Mouse (Mus musculus) megakaryocyte, embryonic 14.5 days (primary cell): Measurements from ENCODE around the gene Adam12. TPM values are rescaled to one million over a fixed set of nuclear protein-coding genes. Genes with fewer than 3 reads are reported as not detected.

Experiments
- H3K27me3 ChIP-seq: replicated peaks from 2 replicates; pipeline ENCODE3; 2012; ENCODE audit warnings: inconsistent platforms
- H3K36me3 ChIP-seq: replicated peaks from 2 replicates; pipeline ENCODE3; 2012; ENCODE audit warnings: low read length, inconsistent platforms, mixed read lengths
- H3K4me1 ChIP-seq: 2 replicates; pipeline ENCODE4 v1.6.1; 2012; ENCODE audit warnings: inconsistent platforms
- H3K4me3 ChIP-seq: replicated peaks from 2 replicates; pipeline ENCODE3; 2012; ENCODE audit warnings: moderate library complexity, mild to moderate bottlenecking, inconsistent platforms
- H3K9me3 ChIP-seq: 2 replicates; pipeline ENCODE4 v1.6.1; 2012; ENCODE audit warnings: inconsistent platforms
- FLI1 ChIP-seq: IDR thresholded peaks from 2 replicates; pipeline ENCODE4 v1.6.1; 2012; ENCODE audit warnings: low read length, inconsistent platforms, mixed read lengths
- GATA1 ChIP-seq: IDR thresholded peaks from 3 replicates; pipeline ENCODE4 v1.6.1; 2012; ENCODE audit warnings: mixed read lengths, low read length, inconsistent platforms, borderline replicate concordance
- polyA plus RNA-seq: library from polyadenylated mRNA; stranded (reverse); fragments of >175 nt; gene quantifications from 2 replicates; pipeline ENCODE4 v1.2.3, GENCODE M21; 2012; ENCODE audit warnings: low replicate concordance; ENCODE audit not compliant: insufficient read depth

Adam12 gene
- polyA plus RNA-seq, 1 experiment: not detected

GRCm38 (mm10) chr7:134027020-134027415 lies 204.9 kb downstream of the Adam12 start:
- H3K27me3 ChIP-seq: no peaks in the 10 kb centered on the region
- H3K4me1 ChIP-seq: no peaks in the 10 kb centered on the region
- H3K9me3 ChIP-seq: no peaks in the 10 kb centered on the region
- H3K4me3 ChIP-seq: no peak overlapping the region
- TF ChIP-seq FLI1 (no peak), GATA1 (no peak)
- no peaks in the 10 kb centered on the region for H3K36me3 ChIP-seq

- no peaks in the 10 kb centered on the region for H3K36me3 ChIP-seq
- no peaks in the 10 kb centered on the region for H3K27me3 ChIP-seq
- H3K4me1 ChIP-seq: no peaks in the 10 kb centered on the region
- no peak overlapping the region for H3K4me3 ChIP-seq
- TF ChIP-seq FLI1: no peak
- no peak for TF ChIP-seq GATA1
- H3K9me3 ChIP-seq: no peaks in the 10 kb centered on the region
Measured at GRCm38 (mm10) chr7:134026200-134027019, 205.5 kb downstream of the Adam12 start.

- no peaks in the 10 kb centered on the region for H3K9me3 ChIP-seq
- H3K4me1 ChIP-seq: no peaks in the 10 kb centered on the region
Measured at GRCm38 (mm10) chr7:134022157-134022885, 209.6 kb downstream of the Adam12 start.

GRCm38 (mm10) chr7:134015226-134015625 lies 216.7 kb downstream of the Adam12 start:
- no peak for TF ChIP-seq FLI1
- TF ChIP-seq GATA1: no peak
- Histone ChIP-seq H3K4me1 (no peaks in the 10 kb centered on the region), H3K27me3 (no peaks in the 10 kb centered on the region), H3K4me3 (no peak overlapping the region), H3K9me3 (no peaks in the 10 kb centered on the region), H3K36me3 (no peaks in the 10 kb centered on the region)

More at GRCm38 (mm10) chr7:134022157-134022885, 209.6 kb downstream of the Adam12 start:
- Histone ChIP-seq H3K4me3 (no peak overlapping the region), H3K27me3 (no peaks in the 10 kb centered on the region), H3K36me3 (no peaks in the 10 kb centered on the region)
- TF ChIP-seq GATA1 (no peak), FLI1 (no peak)

DNA sequence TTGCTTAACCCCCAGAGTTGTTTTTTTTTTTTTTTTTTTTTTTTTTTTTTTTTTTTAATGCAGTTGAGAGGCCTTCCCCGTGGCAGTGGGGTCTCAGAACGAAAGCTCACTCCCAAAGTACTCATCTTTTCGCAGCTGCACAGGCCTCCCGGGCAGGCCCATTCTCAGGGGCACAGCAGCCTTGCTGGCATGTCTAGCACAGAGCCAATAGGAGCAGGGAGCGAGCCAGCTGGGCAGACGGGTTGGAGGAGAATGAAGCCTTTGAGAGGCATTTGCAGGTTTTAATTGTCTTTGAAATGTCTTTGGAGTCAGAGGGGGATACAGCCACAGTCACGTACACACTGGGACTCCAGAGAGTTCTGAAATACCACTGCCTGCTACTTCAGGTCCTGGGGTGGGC lies 217.2 kb downstream of the Adam12 start:
- H3K9me3 ChIP-seq: no peaks in the 10 kb centered on the region
- H3K4me1 ChIP-seq: no peaks in the 10 kb centered on the region
- TF ChIP-seq FLI1 (no peak), GATA1 (no peak)
- H3K4me3 ChIP-seq: no peak overlapping the region
- H3K27me3 ChIP-seq: no peaks in the 10 kb centered on the region
- H3K36me3 ChIP-seq: no peaks in the 10 kb centered on the region

GRCm38 (mm10) chr7:134009157-134009556 lies 222.8 kb downstream of the Adam12 start:
- H3K4me3 ChIP-seq: no peak overlapping the region
- H3K9me3 ChIP-seq: peaks cover 5% of the 10 kb centered on the region
- H3K4me1 ChIP-seq: no peaks in the 10 kb centered on the region
- TF ChIP-seq GATA1 (no peak), FLI1 (no peak)
- H3K36me3 ChIP-seq: no peaks in the 10 kb centered on the region
- H3K27me3 ChIP-seq: no peaks in the 10 kb centered on the region

GRCm38 (mm10) chr7:134007942-134008361 lies 224.0 kb downstream of the Adam12 start:
- Histone ChIP-seq H3K27me3 (no peaks in the 10 kb centered on the region), H3K4me1 (no peaks in the 10 kb centered on the region), H3K4me3 (no peak overlapping the region), H3K36me3 (no peaks in the 10 kb centered on the region), H3K9me3 (peaks cover 5% of the 10 kb centered on the region)
- TF ChIP-seq FLI1: no peak
- no peak for TF ChIP-seq GATA1

DNA sequence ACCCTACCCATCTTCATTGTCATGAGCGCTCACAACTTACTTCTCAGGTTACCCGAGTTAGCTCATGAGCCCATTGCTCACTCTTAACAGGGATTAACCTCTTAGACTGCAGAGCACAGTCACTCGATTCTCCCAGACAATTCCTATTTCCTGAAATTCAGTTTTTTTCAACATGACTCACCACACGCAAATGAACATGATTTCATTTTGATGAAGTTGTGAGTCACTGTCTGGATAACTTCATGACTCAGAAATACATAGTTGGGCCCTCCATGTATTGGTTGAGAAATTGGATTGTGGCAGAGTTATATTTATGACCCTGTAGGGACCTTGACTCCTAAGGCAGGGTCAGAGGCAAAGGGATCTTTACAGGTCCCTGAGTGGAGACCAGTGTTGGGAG lies 230.4 kb downstream of the Adam12 start:
- Histone ChIP-seq H3K27me3 (no peaks in the 10 kb centered on the region), H3K36me3 (no peaks in the 10 kb centered on the region), H3K9me3 (peaks cover 16% of the 10 kb centered on the region), H3K4me3 (no peak overlapping the region), H3K4me1 (no peaks in the 10 kb centered on the region)
- TF ChIP-seq GATA1: no peak
- no peak for TF ChIP-seq FLI1

DNA sequence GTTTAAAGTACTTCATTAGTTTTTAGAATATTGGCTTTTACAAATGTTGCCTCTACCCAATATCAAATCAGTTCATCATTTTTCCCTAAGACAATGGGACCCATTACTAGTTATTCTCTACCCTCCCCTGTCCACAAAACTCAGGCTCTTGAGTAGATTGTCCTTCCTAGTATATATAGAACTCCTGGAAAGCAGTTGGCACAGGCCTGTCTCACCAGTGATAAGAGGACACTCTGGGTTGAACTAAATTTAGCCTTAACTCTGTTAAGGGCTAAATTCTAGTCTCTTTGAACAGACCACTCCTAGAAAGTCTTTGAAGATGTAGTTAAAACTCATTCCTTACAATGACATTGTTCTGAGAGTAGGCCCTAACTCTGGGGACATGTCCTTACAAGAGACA lies 241.0 kb downstream of the Adam12 start:
- no peaks in the 10 kb centered on the region for H3K4me1 ChIP-seq
- H3K27me3 ChIP-seq: no peaks in the 10 kb centered on the region
- no peaks in the 10 kb centered on the region for H3K36me3 ChIP-seq
- no peak overlapping the region for H3K4me3 ChIP-seq
- H3K9me3 ChIP-seq: peaks cover 5% of the 10 kb centered on the region
- TF ChIP-seq FLI1 (no peak), GATA1 (no peak)

- H3K4me1 ChIP-seq: no peaks in the 10 kb centered on the region
- no peaks in the 10 kb centered on the region for H3K36me3 ChIP-seq
- no peak for TF ChIP-seq GATA1
- TF ChIP-seq FLI1: no peak
- no peak overlapping the region for H3K4me3 ChIP-seq
- H3K9me3 ChIP-seq: peaks cover 5% of the 10 kb centered on the region
- H3K27me3 ChIP-seq: no peaks in the 10 kb centered on the region
Measured at GRCm38 (mm10) chr7:133988356-133988755, 243.6 kb downstream of the Adam12 start.
